Mouse (Mus musculus) megakaryocyte, embryonic 14.5 days (primary cell): ENCODE measurements around the gene Vwa3b. TPM values are rescaled to one million over a fixed set of nuclear protein-coding genes. Genes with fewer than 3 reads are reported as not detected.

Source experiments
- H3K27me3 ChIP-seq: replicated peaks from 2 replicates; pipeline ENCODE3; 2012; ENCODE audit warnings: inconsistent platforms
- H3K36me3 ChIP-seq: replicated peaks from 2 replicates; pipeline ENCODE3; 2012; ENCODE audit warnings: low read length, inconsistent platforms, mixed read lengths
- H3K4me1 ChIP-seq: 2 replicates; pipeline ENCODE4 v1.6.1; 2012; ENCODE audit warnings: inconsistent platforms
- H3K4me3 ChIP-seq: replicated peaks from 2 replicates; pipeline ENCODE3; 2012; ENCODE audit warnings: moderate library complexity, mild to moderate bottlenecking, inconsistent platforms
- H3K9me3 ChIP-seq: 2 replicates; pipeline ENCODE4 v1.6.1; 2012; ENCODE audit warnings: inconsistent platforms
- FLI1 ChIP-seq: IDR thresholded peaks from 2 replicates; pipeline ENCODE4 v1.6.1; 2012; ENCODE audit warnings: low read length, inconsistent platforms, mixed read lengths
- GATA1 ChIP-seq: IDR thresholded peaks from 3 replicates; pipeline ENCODE4 v1.6.1; 2012; ENCODE audit warnings: mixed read lengths, low read length, inconsistent platforms, borderline replicate concordance
- polyA plus RNA-seq: library from polyadenylated mRNA; stranded (reverse); fragments of >175 nt; gene quantifications from 2 replicates; pipeline ENCODE4 v1.2.3, GENCODE M21; 2012; ENCODE audit warnings: low replicate concordance; ENCODE audit not compliant: insufficient read depth

Gene Vwa3b
- polyA plus RNA-seq, 1 experiment = not detected

GRCm38 (mm10) chr1:37009880-37010279 is 16.5 kb upstream of the Vwa3b start:
- Histone ChIP-seq H3K27me3 (no peaks in the 10 kb centered on the region), H3K9me3 (no peaks in the 10 kb centered on the region), H3K4me3 (no peak overlapping the region), H3K4me1 (peaks cover 33% of the 10 kb centered on the region), H3K36me3 (no peaks in the 10 kb centered on the region)
- TF ChIP-seq FLI1 = no peak
- no peak for TF ChIP-seq GATA1

- Histone ChIP-seq H3K36me3 (no peaks in the 10 kb centered on the region), H3K4me3 (no peak overlapping the region), H3K9me3 (no peaks in the 10 kb centered on the region), H3K4me1 (peaks cover 36% of the 10 kb centered on the region), H3K27me3 (peaks cover 1% of the 10 kb centered on the region)
- TF ChIP-seq GATA1 (no peak), FLI1 (no peak)
Measured at GRCm38 (mm10) chr1:37011626-37012209, 14.7 kb upstream of the Vwa3b start.

DNA sequence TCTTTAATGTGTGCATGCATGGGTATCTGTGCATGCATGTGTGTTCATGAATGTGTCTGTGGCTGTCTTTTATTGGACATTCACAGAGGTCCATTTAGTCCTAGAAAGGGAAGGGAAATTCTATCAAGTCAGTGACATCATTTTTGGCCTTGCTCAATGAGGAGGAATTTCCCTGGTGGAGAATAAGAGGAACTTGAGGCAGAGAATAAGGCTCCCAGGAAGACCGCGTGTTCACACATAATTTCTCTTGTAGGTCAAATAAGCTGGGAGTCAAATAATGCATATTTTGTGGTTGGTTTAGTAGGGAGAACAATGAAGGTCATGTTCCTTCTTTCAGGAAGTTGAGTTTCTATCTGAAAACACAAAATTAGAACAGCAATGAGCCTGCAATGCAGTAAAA is 13.4 kb upstream of the Vwa3b start:
- H3K4me3 ChIP-seq = peak overlapping the region; percentile 28
- peaks cover 10% of the 10 kb centered on the region for H3K9me3 ChIP-seq
- H3K27me3 ChIP-seq = peaks cover 4% of the 10 kb centered on the region
- H3K4me1 ChIP-seq = peaks cover 33% of the 10 kb centered on the region
- H3K36me3 ChIP-seq = no peaks in the 10 kb centered on the region
- TF ChIP-seq GATA1 (no peak), FLI1 (no peak)

DNA sequence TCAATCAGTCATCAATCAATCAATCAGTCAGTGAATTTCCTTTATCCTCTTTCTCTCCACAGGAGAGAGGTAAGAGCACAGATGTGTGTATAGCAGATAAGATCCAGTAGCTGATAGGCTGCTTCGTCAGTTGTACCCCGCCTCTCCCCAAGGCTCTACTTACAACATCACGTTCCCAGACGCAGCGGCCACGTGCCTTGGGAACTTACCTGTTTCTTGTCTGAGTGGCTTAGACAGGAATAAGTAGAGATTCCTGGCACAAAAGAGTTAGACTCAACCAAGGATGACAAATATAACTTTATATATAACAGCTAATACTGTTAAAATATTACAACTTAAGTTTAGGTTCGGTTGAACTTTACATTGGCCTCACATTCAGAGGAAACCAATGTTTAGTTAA is 12.7 kb upstream of the Vwa3b start:
- Histone ChIP-seq H3K36me3 (no peaks in the 10 kb centered on the region), H3K27me3 (peaks cover 4% of the 10 kb centered on the region), H3K4me3 (peak overlapping the region; percentile 57), H3K4me1 (peaks cover 33% of the 10 kb centered on the region), H3K9me3 (peaks cover 10% of the 10 kb centered on the region)
- TF ChIP-seq GATA1 = no peak
- no peak for TF ChIP-seq FLI1

DNA sequence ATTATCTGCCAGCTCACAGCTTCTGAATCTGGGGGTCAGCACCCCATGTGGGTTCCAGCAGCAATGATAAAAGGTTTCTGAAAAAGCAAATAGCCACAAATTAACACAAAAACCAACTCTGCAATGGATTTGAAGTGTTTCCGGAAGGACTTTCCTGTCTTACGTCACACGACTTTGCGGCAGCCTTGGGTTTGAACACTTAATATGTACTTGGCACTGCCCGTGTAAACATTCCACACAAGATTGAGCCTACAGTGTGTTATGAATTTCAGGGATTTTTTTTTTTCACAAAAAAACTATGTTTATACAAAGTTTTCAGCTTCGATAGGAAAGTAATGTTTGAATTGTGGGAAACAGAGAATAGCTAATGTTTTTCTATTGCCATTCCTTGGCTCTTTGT is 7.4 kb upstream of the Vwa3b start:
- TF ChIP-seq GATA1 = no peak
- no peak for TF ChIP-seq FLI1
- Histone ChIP-seq H3K4me1 (peaks cover 12% of the 10 kb centered on the region), H3K27me3 (peaks cover 26% of the 10 kb centered on the region), H3K9me3 (peaks cover 10% of the 10 kb centered on the region), H3K36me3 (no peaks in the 10 kb centered on the region), H3K4me3 (no peak overlapping the region)

- H3K4me1 ChIP-seq = peaks cover 3% of the 10 kb centered on the region; the same call in 1 of the 2 replicates
- no peak overlapping the region for H3K4me3 ChIP-seq
- H3K36me3 ChIP-seq = no peaks in the 10 kb centered on the region
- H3K27me3 ChIP-seq = peaks cover 42% of the 10 kb centered on the region
- H3K9me3 ChIP-seq = 0 out of 2 replicates have a peak, but pooled peaks cover 2% of the 10 kb centered on the region
- TF ChIP-seq FLI1 (no peak), GATA1 (no peak)
Measured at GRCm38 (mm10) chr1:37022704-37023103, 3.7 kb upstream of the Vwa3b start.

DNA sequence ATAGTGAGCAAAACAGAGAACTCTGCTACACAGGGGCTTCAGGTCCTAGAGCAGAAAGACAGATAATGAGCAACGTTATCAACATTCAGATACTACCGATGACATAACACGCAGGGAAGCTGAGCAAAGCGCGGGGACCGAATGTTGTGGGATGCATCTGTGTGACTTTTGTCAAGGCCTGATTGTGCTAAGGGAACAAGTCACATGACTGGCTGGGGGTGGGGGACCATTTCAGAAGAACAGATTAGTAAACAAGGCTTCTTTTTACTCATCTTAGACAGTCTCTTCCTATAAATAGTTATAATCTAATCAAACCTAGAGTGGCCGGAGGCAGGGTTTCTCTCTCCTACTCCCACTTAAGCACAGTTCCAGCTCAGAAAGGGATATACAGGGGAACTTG is 1.7 kb upstream of the Vwa3b start:
- Histone ChIP-seq H3K36me3 (no peaks in the 10 kb centered on the region), H3K27me3 (peaks cover 56% of the 10 kb centered on the region), H3K4me3 (no peak overlapping the region), H3K9me3 (no peaks in the 10 kb centered on the region), H3K4me1 (peaks cover 18% of the 10 kb centered on the region)
- no peak for TF ChIP-seq GATA1
- TF ChIP-seq FLI1 = no peak

DNA sequence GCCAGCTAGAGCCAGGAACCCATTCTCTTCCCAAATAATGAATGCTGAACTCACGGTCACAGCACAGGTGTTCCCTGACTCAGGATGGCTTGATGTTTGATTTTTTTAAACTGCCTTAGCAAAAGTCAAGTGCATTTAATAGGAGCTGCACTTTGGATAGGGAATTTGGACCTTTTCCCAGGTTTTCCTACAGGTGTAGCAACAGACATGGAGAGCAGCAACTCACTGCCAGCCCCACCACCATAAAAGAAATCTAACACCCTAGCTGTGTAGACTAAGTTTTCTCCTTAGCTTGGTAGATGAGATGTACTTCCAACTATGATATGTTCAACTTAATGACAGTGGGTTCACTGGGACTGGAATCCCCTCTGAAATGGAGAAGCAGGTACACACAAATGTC is 1.0 kb upstream of the Vwa3b start:
- TF ChIP-seq GATA1 (no peak), FLI1 (no peak)
- Histone ChIP-seq H3K27me3 (peaks cover 60% of the 10 kb centered on the region), H3K9me3 (no peaks in the 10 kb centered on the region)

DNA sequence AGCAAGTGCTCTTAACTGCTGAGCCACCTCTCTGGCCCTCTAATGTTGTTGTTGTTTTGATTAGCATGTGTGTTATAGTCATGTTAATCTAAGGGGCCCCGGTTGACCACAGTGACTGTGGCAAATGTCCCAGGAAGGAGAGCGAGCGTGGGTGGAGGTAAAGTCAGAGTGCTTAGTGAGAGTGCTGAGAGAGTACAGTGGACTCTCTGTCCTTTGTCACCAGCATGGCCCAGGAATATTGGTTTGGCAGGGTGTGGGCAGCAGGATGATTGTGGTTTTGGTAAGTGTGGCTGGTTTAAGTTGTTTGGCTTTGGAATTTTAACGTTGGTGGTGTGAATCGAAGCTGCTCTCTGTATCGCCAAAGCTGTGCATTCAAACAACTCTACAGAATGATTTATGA is 470 bp downstream of the Vwa3b start:
- peaks cover 62% of the 10 kb centered on the region for H3K27me3 ChIP-seq
- H3K4me1 ChIP-seq = peaks cover 33% of the 10 kb centered on the region
- no peaks in the 10 kb centered on the region for H3K9me3 ChIP-seq
- TF ChIP-seq FLI1 (no peak), GATA1 (no peak)
- no peaks in the 10 kb centered on the region for H3K36me3 ChIP-seq
- no peak overlapping the region for H3K4me3 ChIP-seq

More for the DNA sequence above, 1.0 kb upstream of the Vwa3b start:
- Histone ChIP-seq H3K4me1 (peaks cover 25% of the 10 kb centered on the region), H3K36me3 (no peaks in the 10 kb centered on the region), H3K4me3 (no peak overlapping the region)

GRCm38 (mm10) chr1:37028439-37029153 is 2.2 kb downstream of the Vwa3b start:
- no peak for TF ChIP-seq GATA1
- TF ChIP-seq FLI1 = no peak
- H3K36me3 ChIP-seq = no peaks in the 10 kb centered on the region
- peak overlapping the region; percentile 91 for H3K4me3 ChIP-seq
- H3K4me1 ChIP-seq = peaks cover 33% of the 10 kb centered on the region
- peaks cover 60% of the 10 kb centered on the region for H3K27me3 ChIP-seq
- no peaks in the 10 kb centered on the region for H3K9me3 ChIP-seq
